Mouse (Mus musculus): ENCODE data around the gene Rac1. TPM values are rescaled to one million over a fixed set of nuclear protein-coding genes. Genes with fewer than 3 reads are reported as not detected.

The Rac1 gene
- total RNA-seq, 2 experiments from 2014 or later = 197 to 208 TPM

GRCm38 (mm10) chr5:143530715-143531114, 2.9 kb upstream of the Rac1 start:
- DNase-seq = no peak
- intact Hi-C loops (cut with DNase I; ENCODE audit: low total_unique reads) = no loop called here

- DNase-seq = no peak
- intact Hi-C loops (cut with DNase I; ENCODE audit: low total_unique reads) = no loop called here
Observed at GRCm38 (mm10) chr5:143528308-143528683, 460 bp upstream of the Rac1 start.

GRCm38 (mm10) chr5:143526698-143527331, 1.0 kb downstream of the Rac1 start:
- DNase-seq = no peak
- intact Hi-C loops (cut with DNase I; ENCODE audit: low total_unique reads) = no loop called here

GRCm38 (mm10) chr5:143525454-143526225, 2.2 kb downstream of the Rac1 start:
- no peak for DNase-seq
- intact Hi-C loops (cut with DNase I; ENCODE audit: low total_unique reads) = no loop called here

GRCm38 (mm10) chr5:143522882-143523281, 5.0 kb downstream of the Rac1 start:
- DNase-seq = no peak
- intact Hi-C loops (cut with DNase I; ENCODE audit: low total_unique reads) = no loop called here

- no peak for DNase-seq
- intact Hi-C loops (cut with DNase I; ENCODE audit: low total_unique reads) = no loop called here
Observed at GRCm38 (mm10) chr5:143520415-143520814, 7.4 kb downstream of the Rac1 start.

- intact Hi-C loops (cut with DNase I; ENCODE audit: low total_unique reads) = no loop called here
Observed at GRCm38 (mm10) chr5:143518045-143518591, 9.7 kb downstream of the Rac1 start.

GRCm38 (mm10) chr5:143517436-143517835, 10.4 kb downstream of the Rac1 start:
- intact Hi-C loops (cut with DNase I; ENCODE audit: low total_unique reads) = no loop called here
- no peak for DNase-seq

More at GRCm38 (mm10) chr5:143518045-143518591, 9.7 kb downstream of the Rac1 start:
- no peak for DNase-seq

- intact Hi-C loops (cut with DNase I; ENCODE audit: low total_unique reads) = no loop called here
- no peak for DNase-seq
Observed at GRCm38 (mm10) chr5:143517005-143517404, 10.8 kb downstream of the Rac1 start.

- intact Hi-C loops (cut with DNase I; ENCODE audit: low total_unique reads) = no loop called here
- no peak for DNase-seq
Observed at GRCm38 (mm10) chr5:143514878-143515277, 13.0 kb downstream of the Rac1 start.

- no peak for DNase-seq
- intact Hi-C loops (cut with DNase I; ENCODE audit: low total_unique reads) = no loop called here
Observed at GRCm38 (mm10) chr5:143512305-143512704, 15.5 kb downstream of the Rac1 start.

GRCm38 (mm10) chr5:143511577-143511976, 16.3 kb downstream of the Rac1 start:
- no peak for DNase-seq
- intact Hi-C loops (cut with DNase I; ENCODE audit: low total_unique reads) = no loop called here

GRCm38 (mm10) chr5:143509737-143510136, 18.1 kb downstream of the Rac1 start:
- DNase-seq = no peak
- intact Hi-C loops (cut with DNase I; ENCODE audit: low total_unique reads) = no loop called here

- no peak for DNase-seq
- intact Hi-C loops (cut with DNase I; ENCODE audit: low total_unique reads) = no loop called here
Observed at GRCm38 (mm10) chr5:143509294-143509693, 18.5 kb downstream of the Rac1 start.

GRCm38 (mm10) chr5:143505545-143505944, 22.3 kb downstream of the Rac1 start:
- DNase-seq = no peak

GRCm38 (mm10) chr5:143505056-143505455, 22.8 kb downstream of the Rac1 start:
- no peak for DNase-seq
- intact Hi-C loops (cut with DNase I; ENCODE audit: low total_unique reads) = no loop called here

More at GRCm38 (mm10) chr5:143505545-143505944, 22.3 kb downstream of the Rac1 start:
- intact Hi-C loops (cut with DNase I; ENCODE audit: low total_unique reads) = no loop called here

GRCm38 (mm10) chr5:143504453-143504852, 23.4 kb downstream of the Rac1 start:
- intact Hi-C loops (cut with DNase I; ENCODE audit: low total_unique reads) = no loop called here

GRCm38 (mm10) chr5:143503740-143504139, 24.1 kb downstream of the Rac1 start:
- no peak for DNase-seq
- intact Hi-C loops (cut with DNase I; ENCODE audit: low total_unique reads) = no loop called here

More at GRCm38 (mm10) chr5:143504453-143504852, 23.4 kb downstream of the Rac1 start:
- no peak for DNase-seq

GRCm38 (mm10) chr5:143502899-143503557, 24.8 kb downstream of the Rac1 start:
- intact Hi-C loops (cut with DNase I; ENCODE audit: low total_unique reads) = no loop called here
- DNase-seq = no peak

- no peak for DNase-seq
- intact Hi-C loops (cut with DNase I; ENCODE audit: low total_unique reads) = no loop called here
Observed at GRCm38 (mm10) chr5:143501649-143502048, 26.2 kb downstream of the Rac1 start.
